Mouse (Mus musculus) kidney, adult 8-10 months (tissue): ENCODE results near the gene Lpin3.

Experiments
- DNase-seq, 2 experiments: peaks; one replicate each; pipeline ENCODE4 v3.0.0; 2022

Gene Lpin3

GRCm38 (mm10) chr2:160887859-160888258 is 7.4 kb downstream of the Lpin3 start:
- peak; percentile 80 to 86 for DNase-seq

- DNase-seq = no peak
Observed at GRCm38 (mm10) chr2:160891045-160891444, 10.6 kb downstream of the Lpin3 start.

GRCm38 (mm10) chr2:160891697-160892096 is 11.2 kb downstream of the Lpin3 start:
- DNase-seq = no peak

- DNase-seq = no peak
Observed at GRCm38 (mm10) chr2:160901656-160902412, 21.4 kb downstream of the Lpin3 start.

GRCm38 (mm10) chr2:160905301-160905700 is 24.8 kb downstream of the Lpin3 start:
- no peak for DNase-seq

- DNase-seq = no peak
Observed at GRCm38 (mm10) chr2:160906101-160906500, 25.6 kb downstream of the Lpin3 start.

- DNase-seq = no peak
Observed at GRCm38 (mm10) chr2:160908607-160909006, 28.1 kb downstream of the Lpin3 start.

- no peak for DNase-seq
Observed at GRCm38 (mm10) chr2:160910633-160911032, 30.2 kb downstream of the Lpin3 start.

GRCm38 (mm10) chr2:160911558-160912201 is 31.2 kb downstream of the Lpin3 start:
- DNase-seq = no peak

- no peak for DNase-seq
Observed at GRCm38 (mm10) chr2:160912231-160912671, 31.8 kb downstream of the Lpin3 start, which contains the start of gene Emilin3. TSS of gene Emilin3 (minus strand) at chr2:160912328.

- no peak for DNase-seq
Observed at GRCm38 (mm10) chr2:160914656-160915055, 34.2 kb downstream of the Lpin3 start.

GRCm38 (mm10) chr2:160915821-160916610 is 35.5 kb downstream of the Lpin3 start:
- no peak for DNase-seq

GRCm38 (mm10) chr2:160916714-160917113 is 36.2 kb downstream of the Lpin3 start:
- DNase-seq = no peak

GRCm38 (mm10) chr2:160917313-160917712 is 36.8 kb downstream of the Lpin3 start:
- no peak for DNase-seq

GRCm38 (mm10) chr2:160918154-160918929 is 37.9 kb downstream of the Lpin3 start:
- no peak for DNase-seq

GRCm38 (mm10) chr2:160918930-160919215 is 38.4 kb downstream of the Lpin3 start:
- no peak for DNase-seq

GRCm38 (mm10) chr2:160921285-160921684 is 40.8 kb downstream of the Lpin3 start:
- no peak for DNase-seq

GRCm38 (mm10) chr2:160925203-160925602 is 44.7 kb downstream of the Lpin3 start:
- DNase-seq = no peak

- no peak for DNase-seq
Observed at GRCm38 (mm10) chr2:160931378-160931777, 50.9 kb downstream of the Lpin3 start.

- DNase-seq = no peak
Observed at GRCm38 (mm10) chr2:160932325-160932724, 51.9 kb downstream of the Lpin3 start.

- DNase-seq = no peak
Observed at GRCm38 (mm10) chr2:160932981-160933380, 52.5 kb downstream of the Lpin3 start.

GRCm38 (mm10) chr2:160933890-160934289 is 53.4 kb downstream of the Lpin3 start:
- DNase-seq = no peak

- DNase-seq = no peak
Observed at GRCm38 (mm10) chr2:160934451-160934850, 54.0 kb downstream of the Lpin3 start.
